Mouse (Mus musculus) hindbrain, embryonic 16.5 days (tissue): Measurements from ENCODE around the gene Rps21. TPM values are rescaled to one million over a fixed set of nuclear protein-coding genes. Genes with fewer than 3 reads are reported as not detected.

Source experiments
- ATAC-seq: fragments of 200-750 bp; cut with Nextera tagmentation; 2 replicates; pipeline ENCODE4 v1.8.0; 2017; ENCODE audit warnings: moderate TSS enrichment, moderate library complexity
- H3K27ac ChIP-seq: fragments of 300-500 bp; sonication (generic); 2 replicates; pipeline ENCODE4 v1.5.1; 2014; ENCODE audit warnings: low read depth, mild to moderate bottlenecking, control low read depth, low read length, moderate library complexity
- H3K27me3 ChIP-seq: fragments of 300-500 bp; sonication (generic); replicated peaks from 2 replicates; pipeline ENCODE4 v1.6.1; 2014; ENCODE audit warnings: low read length; ENCODE audit not compliant: control insufficient read depth, insufficient read depth
- H3K36me3 ChIP-seq: fragments of 300-500 bp; sonication (generic); 2 replicates; pipeline ENCODE4 v1.6.1; 2014; ENCODE audit warnings: mild to moderate bottlenecking, low read length, moderate library complexity, mixed read lengths; ENCODE audit not compliant: control insufficient read depth, insufficient read depth
- H3K4me1 ChIP-seq: fragments of 300-500 bp; sonication (generic); 2 replicates; pipeline ENCODE4 v1.6.1; 2014; ENCODE audit warnings: low read depth, low read length; ENCODE audit not compliant: control insufficient read depth, insufficient read depth
- H3K4me2 ChIP-seq: fragments of 300-500 bp; sonication (generic); 2 replicates; pipeline ENCODE4 v1.6.1; 2014; ENCODE audit warnings: mild to moderate bottlenecking, low read length, control low read depth, moderate library complexity
- H3K4me3 ChIP-seq: fragments of 300-500 bp; sonication (generic); 2 replicates; pipeline ENCODE4 v1.5.1; 2014; ENCODE audit warnings: mild to moderate bottlenecking, low read length, control low read depth, moderate library complexity
- H3K9ac ChIP-seq: fragments of 300-500 bp; sonication (generic); 2 replicates; pipeline ENCODE4 v1.6.1; 2014; ENCODE audit warnings: low read depth, mild to moderate bottlenecking, control low read depth, low read length, moderate library complexity
- H3K9me3 ChIP-seq: fragments of 300-500 bp; sonication (generic); 2 replicates; pipeline ENCODE4 v1.6.1; 2014; ENCODE audit warnings: mild to moderate bottlenecking, low read length, moderate library complexity; ENCODE audit not compliant: control insufficient read depth
- WGBS: fragments of 180-500 bp; shearing (Covaris S2); extraction: QIAGEN DNeasy Blood & Tissue Kit; methylation state at CpG from one replicate; pipeline ENCODE4 v1.1.7; 2014; 5-methylcytosine and 5-hydroxymethylcytosine counted together
- polyA plus RNA-seq: library from polyadenylated mRNA; unstranded; fragments of >200 nt; fragmentation: Nextera tagmentation; extraction: Ambion mirVana; gene quantifications from 2 replicates; pipeline ENCODE4 v1.2.1, GENCODE M21; 2015

Gene Rps21
- polyA plus RNA-seq, 1 experiment from 2014 or later = 282 TPM

GRCm38 (mm10) chr2:180218241-180218640, 38.9 kb upstream of the Rps21 start:
- no peak overlapping the region for H3K27ac ChIP-seq
- H3K27me3 ChIP-seq = peaks cover 3% of the 10 kb centered on the region
- H3K36me3 ChIP-seq = no peaks in the 10 kb centered on the region
- H3K9ac ChIP-seq = no peak overlapping the region
- H3K4me3 ChIP-seq = no peak overlapping the region
- ATAC-seq = no peak
- WGBS = 80% methylated on average over 3 of the region's 3 CpGs
- H3K4me1 ChIP-seq = peaks cover 9% of the 10 kb centered on the region
- H3K9me3 ChIP-seq = no peaks in the 10 kb centered on the region
- no peak overlapping the region for H3K4me2 ChIP-seq

DNA sequence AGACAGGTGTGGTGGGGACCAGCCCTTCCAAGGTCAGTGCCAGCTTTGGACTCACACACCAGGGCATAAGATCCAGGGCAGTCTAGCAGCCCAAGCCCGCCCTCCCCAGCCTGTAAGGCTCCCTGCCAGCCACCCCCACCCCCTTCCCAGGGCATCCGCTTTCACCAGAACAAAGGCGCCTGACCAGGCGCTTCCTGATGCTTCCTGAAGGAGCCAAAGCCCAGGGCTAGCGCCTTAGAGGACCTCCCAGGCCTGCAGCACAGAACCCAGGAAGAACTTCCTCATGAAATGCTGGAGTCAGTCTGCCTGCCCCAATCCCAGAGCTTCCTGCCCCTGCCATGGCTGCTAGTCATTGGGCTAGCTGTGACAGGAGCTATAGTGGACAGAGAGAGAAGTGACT, 38.5 kb upstream of the Rps21 start:
- Histone ChIP-seq H3K4me3 (no peak overlapping the region), H3K36me3 (no peaks in the 10 kb centered on the region), H3K27me3 (peaks cover 5% of the 10 kb centered on the region), H3K9ac (no peak overlapping the region), H3K27ac (peak overlapping the region; percentile 62; the same call in 1 of the 2 replicates), H3K4me2 (no peak overlapping the region), H3K9me3 (no peaks in the 10 kb centered on the region), H3K4me1 (peaks cover 9% of the 10 kb centered on the region)
- WGBS = 29% methylated on average over 5 of the region's 5 CpGs
- ATAC-seq = peak; percentile 57

DNA sequence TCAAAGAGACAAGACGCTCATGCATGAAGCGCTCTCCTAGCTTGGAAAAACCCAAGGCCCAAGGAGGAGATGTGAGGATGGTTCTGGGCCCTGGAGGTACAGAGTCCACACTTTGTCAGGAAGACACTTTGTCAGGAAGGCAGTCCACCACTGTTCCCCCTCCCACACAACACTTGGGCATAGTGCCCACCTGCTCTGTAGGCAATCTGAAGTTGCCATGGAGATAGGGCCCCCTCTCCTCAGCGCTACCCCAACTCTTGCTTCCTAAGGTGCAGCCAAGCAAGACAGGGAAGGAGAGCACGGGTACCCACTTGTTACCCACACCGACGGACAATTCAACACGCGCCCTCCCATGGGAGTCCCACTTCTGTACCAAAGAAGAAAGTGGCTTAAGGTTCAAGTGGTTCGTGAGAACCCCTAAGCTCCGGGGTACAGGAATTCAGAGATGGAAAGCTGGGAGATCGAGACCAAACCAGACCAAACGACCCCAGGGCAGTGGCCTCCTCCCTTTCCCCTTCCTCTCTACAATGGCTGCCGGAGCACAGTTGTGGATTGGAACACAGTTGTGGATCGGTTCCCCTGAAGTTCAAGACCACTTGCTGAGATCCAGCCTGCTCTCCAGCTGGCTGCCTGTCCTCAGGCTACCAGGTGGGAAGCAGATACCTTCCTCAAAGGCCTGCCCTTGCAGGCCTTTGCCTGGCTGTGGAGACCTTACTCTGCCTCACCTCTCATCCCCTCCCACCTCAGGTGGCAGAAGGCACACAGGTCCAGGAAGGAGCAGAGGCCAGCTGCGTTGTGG, 37.8 kb upstream of the Rps21 start:
- Histone ChIP-seq H3K27ac (0 out of 2 replicates have a peak overlapping the region, but pooled peaks have one; percentile 62), H3K4me3 (no peak overlapping the region), H3K9ac (no peak overlapping the region), H3K27me3 (peaks cover 5% of the 10 kb centered on the region), H3K9me3 (no peaks in the 10 kb centered on the region), H3K4me1 (peaks cover 9% of the 10 kb centered on the region), H3K4me2 (no peak overlapping the region), H3K36me3 (no peaks in the 10 kb centered on the region)
- ATAC-seq = 0 out of 2 replicates have a peak, but pooled peaks have one; percentile 13
- 67% methylated on average over 15 of the region's 15 CpGs for WGBS

- H3K4me1 ChIP-seq = peaks cover 13% of the 10 kb centered on the region
- no peak overlapping the region for H3K9ac ChIP-seq
- ATAC-seq = no peak
- no peak overlapping the region for H3K4me2 ChIP-seq
- no peaks in the 10 kb centered on the region for H3K9me3 ChIP-seq
- WGBS = 83% methylated on average over 9 of the region's 9 CpGs
- no peak overlapping the region for H3K27ac ChIP-seq
- no peaks in the 10 kb centered on the region for H3K36me3 ChIP-seq
- no peak overlapping the region for H3K4me3 ChIP-seq
- H3K27me3 ChIP-seq = peaks cover 13% of the 10 kb centered on the region
Observed at GRCm38 (mm10) chr2:180220165-180220564, 37.0 kb upstream of the Rps21 start.

DNA sequence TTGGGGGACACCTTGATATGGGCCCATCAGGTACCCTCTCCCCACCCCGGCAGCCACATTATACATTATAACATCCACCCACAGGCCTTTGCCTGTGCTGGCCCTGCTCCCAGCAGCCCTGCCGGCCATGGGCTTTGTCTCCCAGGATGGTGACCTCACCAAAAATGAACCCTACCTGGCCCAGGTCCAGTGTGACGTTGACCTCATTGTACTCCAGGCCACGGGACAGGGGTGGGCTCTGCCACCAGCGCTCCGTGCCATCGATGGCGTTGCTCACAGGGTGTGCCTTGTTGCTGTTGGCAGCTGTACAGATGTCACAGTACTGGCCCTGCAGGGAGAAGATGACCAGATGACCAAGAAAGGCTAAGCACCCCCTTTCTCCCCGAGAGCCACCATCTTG, 36.1 kb upstream of the Rps21 start:
- Histone ChIP-seq H3K27me3 (peaks cover 16% of the 10 kb centered on the region), H3K9ac (no peak overlapping the region), H3K4me3 (no peak overlapping the region), H3K4me2 (no peak overlapping the region), H3K27ac (no peak overlapping the region), H3K36me3 (no peaks in the 10 kb centered on the region), H3K4me1 (peaks cover 21% of the 10 kb centered on the region), H3K9me3 (no peaks in the 10 kb centered on the region)
- no peak for ATAC-seq
- WGBS = 89% methylated on average over 9 of the region's 9 CpGs

DNA sequence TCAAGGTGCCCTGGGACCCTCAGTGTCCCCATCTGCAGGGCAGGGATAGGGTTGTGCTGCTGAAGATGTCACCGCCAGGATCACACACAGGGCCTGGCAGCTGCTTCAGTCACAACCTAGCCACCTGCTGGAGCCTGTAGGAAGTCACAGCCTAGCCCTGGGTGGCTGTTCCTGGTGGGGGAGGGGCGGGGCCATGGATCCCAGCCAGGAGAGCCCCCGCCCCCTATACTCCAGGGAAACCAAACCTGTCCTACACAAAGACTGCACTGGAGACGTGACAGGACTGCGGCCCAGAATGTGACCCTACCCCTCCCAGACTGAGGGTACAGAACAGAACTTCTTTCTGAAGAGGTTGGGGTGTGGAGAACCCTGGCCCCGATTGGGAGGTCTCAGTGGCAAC, 34.9 kb upstream of the Rps21 start:
- Histone ChIP-seq H3K27me3 (peaks cover 24% of the 10 kb centered on the region), H3K9ac (no peak overlapping the region)
- no peak for ATAC-seq

DNA sequence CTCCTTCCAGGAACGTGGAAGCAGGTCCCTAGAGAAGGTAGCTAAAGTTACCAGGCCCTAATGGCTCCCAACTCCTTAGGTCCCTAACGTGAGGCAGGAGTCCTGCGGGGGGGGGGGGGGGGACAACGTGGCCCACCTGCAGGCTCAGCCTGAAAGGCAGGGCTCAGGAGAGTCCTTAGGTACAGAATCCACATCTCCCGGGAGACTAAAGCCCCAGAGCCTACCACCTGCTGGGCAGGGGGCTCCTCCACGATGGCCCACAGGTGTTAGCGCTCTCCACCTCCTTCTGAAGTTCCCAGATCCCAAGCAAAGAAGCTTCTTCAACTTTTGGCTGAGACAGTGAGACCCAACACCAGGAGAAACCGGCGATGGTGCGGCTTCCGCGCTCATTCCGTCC, 32.5 kb upstream of the Rps21 start:
- Histone ChIP-seq H3K36me3 (no peaks in the 10 kb centered on the region), H3K27me3 (peaks cover 27% of the 10 kb centered on the region), H3K4me2 (peak overlapping the region; percentile 100), H3K27ac (no peak overlapping the region), H3K9ac (peak overlapping the region; percentile 77), H3K4me3 (peak overlapping the region; percentile 66), H3K4me1 (peaks cover 34% of the 10 kb centered on the region), H3K9me3 (no peaks in the 10 kb centered on the region)
- WGBS = 3% methylated on average over 12 of the region's 13 CpGs
- ATAC-seq = no peak

More for the DNA sequence above, 34.9 kb upstream of the Rps21 start:
- WGBS = 16% methylated on average over 6 of the region's 6 CpGs
- no peak overlapping the region for H3K27ac ChIP-seq
- no peak overlapping the region for H3K4me3 ChIP-seq
- H3K36me3 ChIP-seq = no peaks in the 10 kb centered on the region
- H3K9me3 ChIP-seq = no peaks in the 10 kb centered on the region
- no peak overlapping the region for H3K4me2 ChIP-seq
- peaks cover 24% of the 10 kb centered on the region for H3K4me1 ChIP-seq

DNA sequence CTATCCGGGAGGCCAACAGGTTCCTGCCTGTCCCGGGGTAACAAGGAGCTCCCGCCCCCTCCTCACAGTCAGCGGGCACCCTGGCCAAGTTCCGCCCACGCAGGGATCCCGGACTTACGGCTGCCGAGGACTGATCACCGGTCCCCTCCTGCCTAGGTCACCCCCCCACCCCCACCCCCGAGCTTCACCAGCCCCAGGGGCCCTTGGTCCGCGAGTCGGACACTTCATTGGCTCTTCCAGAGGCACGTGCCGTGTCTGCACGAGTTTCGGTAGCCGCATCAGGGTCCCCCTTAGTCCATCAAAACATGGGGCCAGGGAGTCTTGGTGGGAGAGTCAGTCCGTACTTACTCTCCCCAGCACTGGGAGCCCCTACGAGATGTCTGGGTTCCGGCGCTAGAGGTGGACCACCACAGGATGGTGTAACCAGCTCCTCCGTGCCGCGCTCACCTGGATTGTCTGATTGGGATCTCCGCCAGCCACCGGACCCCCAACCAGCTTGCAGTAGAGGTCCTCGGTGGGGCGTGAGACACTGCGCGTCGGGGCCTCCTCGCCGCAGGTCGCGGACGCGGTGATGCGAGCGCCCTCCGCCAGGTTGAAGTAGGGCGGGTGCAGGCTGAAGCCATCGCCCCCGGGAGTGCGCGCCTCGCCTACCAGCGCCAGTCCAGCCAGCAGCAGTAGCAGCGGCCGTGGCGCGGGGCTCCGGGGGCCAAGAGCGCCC, 32.0 kb upstream of the Rps21 start:
- Histone ChIP-seq H3K36me3 (no peaks in the 10 kb centered on the region), H3K27ac (no peak overlapping the region), H3K27me3 (peaks cover 27% of the 10 kb centered on the region), H3K4me2 (peak overlapping the region; percentile 100), H3K4me1 (peaks cover 34% of the 10 kb centered on the region), H3K4me3 (peak overlapping the region; percentile 66), H3K9ac (peak overlapping the region; percentile 77), H3K9me3 (no peaks in the 10 kb centered on the region)
- ATAC-seq = peak; percentile 28
- WGBS = 0% methylated on average over 49 of the region's 55 CpGs

DNA sequence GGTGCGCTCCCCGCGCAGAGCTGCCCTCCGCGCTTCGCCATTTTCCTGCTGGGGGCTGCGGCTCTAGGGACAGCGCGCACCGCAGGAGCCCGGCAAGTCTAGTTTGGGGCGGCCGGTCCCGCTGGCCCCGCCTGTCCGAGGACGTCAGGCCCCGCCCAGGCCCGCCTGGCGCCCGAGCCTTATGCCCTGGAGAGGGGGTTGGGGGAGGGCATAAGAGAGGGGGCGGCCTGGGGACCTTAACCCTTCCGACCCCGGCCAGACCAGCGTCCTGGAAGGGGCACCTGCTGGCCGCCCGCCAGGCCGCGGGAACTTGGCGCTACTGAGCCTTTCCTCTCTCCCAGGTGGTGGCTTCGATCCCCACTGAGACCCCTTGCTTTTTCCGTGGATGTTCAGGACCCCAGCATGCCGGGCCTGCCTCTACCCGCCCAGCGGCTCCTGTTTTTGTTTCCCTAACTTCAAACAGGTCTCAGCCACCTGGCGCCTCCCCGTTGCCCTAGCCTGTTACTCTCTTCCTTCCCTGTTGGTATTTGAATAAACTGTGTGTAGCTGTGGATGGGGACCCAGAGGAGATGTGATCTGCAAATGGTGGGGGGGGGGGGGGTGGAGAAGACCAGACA, 31.3 kb upstream of the Rps21 start, which contains the start of gene Lama5:
Gene Lama5 (minus strand): TSS at position 98 of the 617 bp plus-strand sequence.
- H3K27me3 ChIP-seq = peaks cover 27% of the 10 kb centered on the region
- no peak within 1 kb of the TSS for H3K27ac ChIP-seq
- peak within 1 kb of the TSS; percentile 66 for H3K4me3 ChIP-seq
- peak within 1 kb of the TSS; percentile 100 for H3K4me2 ChIP-seq
- H3K9me3 ChIP-seq = no peaks in the 10 kb centered on the region
- ATAC-seq = peak; percentile 50
- peaks cover 34% of the 10 kb centered on the region for H3K4me1 ChIP-seq
- peak within 1 kb of the TSS; percentile 77 for H3K9ac ChIP-seq
- H3K36me3 ChIP-seq = no peaks in the 10 kb centered on the region
- WGBS = 0% methylated on average over 25 of the region's 37 CpGs
